Mouse (Mus musculus): Measurements from ENCODE around the gene 1600002K03Rik. TPM values are rescaled to one million over a fixed set of nuclear protein-coding genes. Genes with fewer than 3 reads are reported as not detected.

Gene 1600002K03Rik
- polyA plus RNA-seq, 1 experiment from 2014 or later, result 8.4 TPM

DNA sequence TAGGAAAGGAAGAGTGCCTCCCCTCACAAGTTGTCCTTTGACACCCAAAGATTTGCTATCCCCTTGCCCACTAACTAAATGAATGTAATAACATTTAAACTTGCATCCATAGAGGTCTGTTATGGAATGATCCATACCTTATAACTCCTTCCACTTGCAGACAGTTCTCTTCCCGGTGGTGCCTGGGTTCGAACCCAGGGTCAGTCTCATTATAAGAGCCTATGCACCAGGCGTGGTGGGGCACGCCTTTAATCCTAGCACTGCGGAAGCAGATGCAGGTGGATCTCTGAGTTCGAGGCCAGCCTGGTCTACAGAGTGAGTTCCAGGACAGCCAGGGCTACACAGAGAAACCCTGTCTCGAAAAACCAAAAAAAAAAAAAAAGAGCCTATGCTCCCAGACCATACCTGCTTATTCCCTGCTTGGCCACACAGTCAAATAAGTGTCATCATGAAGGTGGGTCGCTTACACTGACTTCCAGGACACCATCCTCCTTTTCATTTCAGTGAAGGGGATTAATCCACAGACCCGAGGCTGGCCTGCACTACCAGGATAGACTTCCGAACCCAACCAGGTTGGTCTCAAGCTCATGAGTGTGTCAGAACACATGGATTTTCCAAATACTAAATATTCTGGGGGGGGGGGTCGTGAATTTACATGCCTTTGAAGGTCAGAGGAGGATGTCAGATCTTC lies 32.6 kb upstream of the 1600002K03Rik start:
- ATAC-seq (ENCODE audit: low read depth), result no peak
- H3K4me1 ChIP-seq (ENCODE audit: control insufficient read depth, low read depth, low read length), result peaks cover 67% of the 10 kb centered on the region

DNA sequence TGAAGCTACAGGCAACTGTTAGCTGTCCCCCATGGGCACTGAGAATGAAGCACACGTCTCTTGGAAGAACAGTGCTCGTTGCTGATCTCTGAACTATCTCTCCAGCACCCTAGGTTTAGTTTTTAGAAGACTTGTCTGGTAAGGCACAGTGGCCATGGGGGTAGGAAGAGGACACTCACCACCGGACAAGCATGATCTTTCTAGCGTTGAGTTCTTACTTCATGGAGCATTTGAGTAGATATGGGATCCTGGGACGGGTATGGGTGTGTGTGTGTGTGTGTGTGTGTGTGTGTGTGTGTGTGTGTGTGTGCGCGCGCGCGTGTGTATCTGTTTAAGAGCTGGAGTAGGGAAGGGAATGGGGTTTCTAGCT lies 32.1 kb upstream of the 1600002K03Rik start, which contains the start of gene Cbarp:
TSS of gene Cbarp (minus strand) at position 170 of the 370 bp plus-strand sequence.
- peaks cover 16% of the 10 kb centered on the region for H3K36me3 ChIP-seq (ENCODE audit: control insufficient read depth, insufficient read depth)
- WGBS (ENCODE audit: insufficient replicate concordance), result 64% methylated on average over 10 of the region's 10 CpGs
- peak within 1 kb of the TSS; percentile 93 for H3K4me2 ChIP-seq (ENCODE audit: low read depth, low read length)
- H3K4me1 ChIP-seq (ENCODE audit: control insufficient read depth, low read depth, low read length), result peaks cover 72% of the 10 kb centered on the region
- peak within 1 kb of the TSS; percentile 67 for H3K9ac ChIP-seq (ENCODE audit: low read depth, low read length)
- peak within 1 kb of the TSS; percentile 75 for H3K4me3 ChIP-seq (ENCODE audit: low read depth, low read length)
- ATAC-seq (ENCODE audit: low read depth), result no peak
- no peaks in the 10 kb centered on the region for H3K9me3 ChIP-seq (replicated peaks; ENCODE audit: control insufficient read depth, low read length)
- H3K27me3 ChIP-seq (ENCODE audit: control insufficient read depth, insufficient read depth, low read depth, low read length), result peaks cover 48% of the 10 kb centered on the region
- peak within 1 kb of the TSS; percentile 87 for H3K27ac ChIP-seq (ENCODE audit: low read length)

More for the DNA sequence above, 32.6 kb upstream of the 1600002K03Rik start:
- Histone ChIP-seq H3K9ac (ENCODE audit: low read depth, low read length) (no peak overlapping the region), H3K36me3 (ENCODE audit: control insufficient read depth, insufficient read depth) (peaks cover 13% of the 10 kb centered on the region), H3K4me2 (ENCODE audit: low read depth, low read length) (0 out of 2 replicates have a peak overlapping the region, but pooled peaks have one; percentile 93), H3K27ac (ENCODE audit: low read length) (no peak overlapping the region), H3K4me3 (ENCODE audit: low read depth, low read length) (no peak overlapping the region), H3K9me3 (replicated peaks; ENCODE audit: control insufficient read depth, low read length) (no peaks in the 10 kb centered on the region), H3K27me3 (ENCODE audit: control insufficient read depth, insufficient read depth, low read depth, low read length) (peaks cover 52% of the 10 kb centered on the region)
- WGBS (ENCODE audit: insufficient replicate concordance), result 67% methylated on average over 11 of the region's 11 CpGs

DNA sequence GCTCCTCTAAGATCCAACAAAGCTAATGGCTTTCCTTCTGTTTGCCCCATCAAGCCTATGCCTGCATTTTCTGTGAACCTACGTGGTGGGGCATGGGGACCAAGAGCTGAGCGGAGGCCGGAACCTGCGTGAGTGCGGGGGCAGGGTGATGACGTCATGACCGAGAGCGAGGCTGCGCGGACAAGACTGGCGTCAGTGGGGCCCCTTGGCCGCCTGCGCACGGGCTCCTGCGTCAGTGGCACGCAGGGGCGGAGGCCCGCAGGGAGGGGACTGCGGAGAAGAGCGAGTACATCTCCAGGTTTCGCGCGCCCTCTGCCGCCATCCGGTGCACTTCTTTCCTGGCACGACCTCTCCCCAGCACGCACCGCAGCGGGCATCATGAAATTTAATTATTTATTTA lies 31.5 kb upstream of the 1600002K03Rik start:
- Histone ChIP-seq H3K4me3 (ENCODE audit: low read depth, low read length) (peak overlapping the region; percentile 75), H3K4me1 (ENCODE audit: control insufficient read depth, low read depth, low read length) (peaks cover 78% of the 10 kb centered on the region), H3K4me2 (ENCODE audit: low read depth, low read length) (peak overlapping the region; percentile 72), H3K9me3 (replicated peaks; ENCODE audit: control insufficient read depth, low read length) (no peaks in the 10 kb centered on the region), H3K27me3 (ENCODE audit: control insufficient read depth, insufficient read depth, low read depth, low read length) (peaks cover 42% of the 10 kb centered on the region), H3K9ac (ENCODE audit: low read depth, low read length) (peak overlapping the region; percentile 67), H3K36me3 (ENCODE audit: control insufficient read depth, insufficient read depth) (peaks cover 16% of the 10 kb centered on the region), H3K27ac (ENCODE audit: low read length) (peak overlapping the region; percentile 87)
- peak; percentile 75 for ATAC-seq (ENCODE audit: low read depth)
- WGBS (ENCODE audit: insufficient replicate concordance), result 0% methylated on average over 29 of the region's 29 CpGs

DNA sequence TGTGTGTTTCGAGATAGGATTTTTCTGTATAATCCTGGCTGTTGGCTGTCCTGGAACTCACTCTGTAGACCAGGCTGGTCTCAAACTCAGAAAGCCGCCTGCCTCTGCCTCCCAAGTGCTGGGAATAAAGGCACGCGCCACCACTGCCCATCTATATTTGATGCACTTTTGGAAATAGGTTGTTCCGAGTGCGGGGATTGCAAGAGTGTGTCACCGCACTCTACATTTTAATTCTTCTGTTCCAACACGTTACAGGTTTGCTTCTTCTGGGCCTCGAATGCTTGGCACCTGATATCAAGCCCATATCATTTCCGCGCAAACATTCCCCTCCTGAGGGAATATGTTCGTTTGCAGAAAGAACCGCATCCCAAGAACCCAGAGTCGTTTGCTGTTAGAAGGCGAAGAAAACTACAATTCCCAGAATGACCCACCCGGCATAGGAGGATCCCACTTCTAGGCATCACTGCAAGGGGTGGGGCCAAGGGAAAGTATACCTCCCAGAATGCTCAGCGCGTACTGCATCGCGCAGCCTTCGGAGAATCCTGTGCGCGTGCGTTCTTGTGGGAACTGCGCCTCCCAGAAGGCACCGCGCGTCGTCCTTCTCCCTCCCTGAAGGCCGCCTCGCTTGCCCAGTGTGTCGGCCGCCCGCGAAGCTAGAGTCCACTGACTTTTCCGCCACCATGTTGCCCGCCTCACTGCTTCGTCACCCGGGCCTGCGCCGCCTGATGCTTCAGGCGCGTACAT lies 30.8 kb upstream of the 1600002K03Rik start:
- Histone ChIP-seq H3K4me2 (ENCODE audit: low read depth, low read length) (peak overlapping the region; percentile 72), H3K4me3 (ENCODE audit: low read depth, low read length) (peak overlapping the region; percentile 75), H3K36me3 (ENCODE audit: control insufficient read depth, insufficient read depth) (peaks cover 16% of the 10 kb centered on the region), H3K27me3 (ENCODE audit: control insufficient read depth, insufficient read depth, low read depth, low read length) (peaks cover 35% of the 10 kb centered on the region), H3K27ac (ENCODE audit: low read length) (peak overlapping the region; percentile 94), H3K9ac (ENCODE audit: low read depth, low read length) (peak overlapping the region; percentile 88), H3K4me1 (ENCODE audit: control insufficient read depth, low read depth, low read length) (peaks cover 81% of the 10 kb centered on the region), H3K9me3 (replicated peaks; ENCODE audit: control insufficient read depth, low read length) (no peaks in the 10 kb centered on the region)
- WGBS (ENCODE audit: insufficient replicate concordance), result under 1% methylated on average over 43 of the region's 43 CpGs
- ATAC-seq (ENCODE audit: low read depth), result peak; percentile 88

DNA sequence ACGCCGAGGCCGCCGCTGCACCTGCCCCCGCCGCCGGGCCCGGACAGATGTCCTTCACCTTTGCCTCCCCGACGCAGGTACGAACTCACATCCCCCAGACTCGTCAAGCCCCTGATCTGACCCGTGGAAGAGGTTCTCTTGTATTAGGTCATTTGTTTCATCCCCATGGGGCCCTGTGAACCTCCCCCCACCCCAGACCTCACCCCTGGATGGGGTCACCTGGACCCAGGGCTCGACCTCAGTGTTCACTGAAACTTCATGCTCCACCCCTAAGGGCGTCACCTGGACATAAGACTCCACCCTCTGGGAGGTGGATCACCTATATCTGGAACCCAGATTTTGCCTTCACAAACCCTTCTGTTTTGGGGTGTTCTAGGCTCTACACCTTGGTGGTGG lies 30.2 kb upstream of the 1600002K03Rik start:
- WGBS (ENCODE audit: insufficient replicate concordance), result under 1% methylated on average over 15 of the region's 15 CpGs
- no peaks in the 10 kb centered on the region for H3K9me3 ChIP-seq (replicated peaks; ENCODE audit: control insufficient read depth, low read length)
- H3K27me3 ChIP-seq (ENCODE audit: control insufficient read depth, insufficient read depth, low read depth, low read length), result peaks cover 29% of the 10 kb centered on the region
- H3K4me3 ChIP-seq (ENCODE audit: low read depth, low read length), result peak overlapping the region; percentile 75
- peak overlapping the region; percentile 94 for H3K27ac ChIP-seq (ENCODE audit: low read length)
- H3K4me2 ChIP-seq (ENCODE audit: low read depth, low read length), result peak overlapping the region; percentile 72
- peaks cover 16% of the 10 kb centered on the region for H3K36me3 ChIP-seq (ENCODE audit: control insufficient read depth, insufficient read depth)
- H3K4me1 ChIP-seq (ENCODE audit: control insufficient read depth, low read depth, low read length), result peaks cover 81% of the 10 kb centered on the region
- ATAC-seq (ENCODE audit: low read depth), result peak; percentile 32
- H3K9ac ChIP-seq (ENCODE audit: low read depth, low read length), result peak overlapping the region; percentile 88

DNA sequence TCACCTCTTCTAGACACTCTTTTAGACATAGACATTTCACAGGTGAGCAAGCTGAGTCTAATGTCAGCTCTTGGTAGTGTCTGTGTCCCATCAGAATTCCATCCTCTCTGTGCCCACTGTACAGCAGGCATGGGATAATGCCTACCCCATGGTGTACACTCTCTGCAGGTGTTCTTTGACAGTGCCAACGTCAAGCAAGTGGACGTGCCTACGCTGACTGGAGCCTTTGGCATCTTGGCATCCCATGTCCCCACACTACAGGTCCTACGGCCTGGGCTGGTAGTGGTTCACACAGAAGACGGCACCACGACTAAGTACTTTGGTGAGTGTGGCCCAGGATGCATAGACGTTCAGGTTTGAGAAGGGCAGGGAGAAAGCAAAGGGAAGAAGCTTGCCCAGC lies 29.1 kb upstream of the 1600002K03Rik start:
- 85% methylated on average over 7 of the region's 7 CpGs for WGBS (ENCODE audit: insufficient replicate concordance)
- Histone ChIP-seq H3K4me3 (ENCODE audit: low read depth, low read length) (no peak overlapping the region), H3K9ac (ENCODE audit: low read depth, low read length) (no peak overlapping the region), H3K4me1 (ENCODE audit: control insufficient read depth, low read depth, low read length) (peaks cover 79% of the 10 kb centered on the region), H3K27ac (ENCODE audit: low read length) (no peak overlapping the region), H3K36me3 (ENCODE audit: control insufficient read depth, insufficient read depth) (peaks cover 16% of the 10 kb centered on the region), H3K27me3 (ENCODE audit: control insufficient read depth, insufficient read depth, low read depth, low read length) (peaks cover 18% of the 10 kb centered on the region), H3K9me3 (replicated peaks; ENCODE audit: control insufficient read depth, low read length) (no peaks in the 10 kb centered on the region), H3K4me2 (ENCODE audit: low read depth, low read length) (0 out of 2 replicates have a peak overlapping the region, but pooled peaks have one; percentile 72)
- no peak for ATAC-seq (ENCODE audit: low read depth)

DNA sequence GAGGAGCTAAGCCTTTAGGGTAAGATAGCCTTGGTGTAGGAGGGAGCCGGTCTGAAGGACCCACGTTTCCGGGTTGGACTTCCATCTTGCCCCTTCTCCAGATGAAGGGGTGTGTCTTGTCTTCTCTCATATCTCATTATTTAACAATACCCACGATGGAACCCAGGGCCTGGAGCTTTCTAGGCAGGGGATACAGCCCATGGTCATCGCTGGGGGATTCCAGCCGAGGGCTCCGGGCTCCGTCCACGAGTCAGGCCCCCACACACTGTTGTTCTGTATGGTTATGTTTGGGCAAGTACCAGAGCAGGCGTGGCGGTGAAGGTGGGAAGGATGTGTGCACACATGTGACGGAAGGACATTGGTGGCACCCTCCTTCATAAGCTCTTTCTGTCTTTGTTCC lies 28.6 kb upstream of the 1600002K03Rik start:
- peaks cover 13% of the 10 kb centered on the region for H3K27me3 ChIP-seq (ENCODE audit: control insufficient read depth, insufficient read depth, low read depth, low read length)
- no peaks in the 10 kb centered on the region for H3K9me3 ChIP-seq (replicated peaks; ENCODE audit: control insufficient read depth, low read length)
- H3K4me1 ChIP-seq (ENCODE audit: control insufficient read depth, low read depth, low read length), result peaks cover 74% of the 10 kb centered on the region
- peaks cover 16% of the 10 kb centered on the region for H3K36me3 ChIP-seq (ENCODE audit: control insufficient read depth, insufficient read depth)
- ATAC-seq (ENCODE audit: low read depth), result no peak
- no peak overlapping the region for H3K4me3 ChIP-seq (ENCODE audit: low read depth, low read length)
- H3K27ac ChIP-seq (ENCODE audit: low read length), result no peak overlapping the region
- no peak overlapping the region for H3K9ac ChIP-seq (ENCODE audit: low read depth, low read length)
- no peak overlapping the region for H3K4me2 ChIP-seq (ENCODE audit: low read depth, low read length)
- 85% methylated on average over 12 of the region's 12 CpGs for WGBS (ENCODE audit: insufficient replicate concordance)

DNA sequence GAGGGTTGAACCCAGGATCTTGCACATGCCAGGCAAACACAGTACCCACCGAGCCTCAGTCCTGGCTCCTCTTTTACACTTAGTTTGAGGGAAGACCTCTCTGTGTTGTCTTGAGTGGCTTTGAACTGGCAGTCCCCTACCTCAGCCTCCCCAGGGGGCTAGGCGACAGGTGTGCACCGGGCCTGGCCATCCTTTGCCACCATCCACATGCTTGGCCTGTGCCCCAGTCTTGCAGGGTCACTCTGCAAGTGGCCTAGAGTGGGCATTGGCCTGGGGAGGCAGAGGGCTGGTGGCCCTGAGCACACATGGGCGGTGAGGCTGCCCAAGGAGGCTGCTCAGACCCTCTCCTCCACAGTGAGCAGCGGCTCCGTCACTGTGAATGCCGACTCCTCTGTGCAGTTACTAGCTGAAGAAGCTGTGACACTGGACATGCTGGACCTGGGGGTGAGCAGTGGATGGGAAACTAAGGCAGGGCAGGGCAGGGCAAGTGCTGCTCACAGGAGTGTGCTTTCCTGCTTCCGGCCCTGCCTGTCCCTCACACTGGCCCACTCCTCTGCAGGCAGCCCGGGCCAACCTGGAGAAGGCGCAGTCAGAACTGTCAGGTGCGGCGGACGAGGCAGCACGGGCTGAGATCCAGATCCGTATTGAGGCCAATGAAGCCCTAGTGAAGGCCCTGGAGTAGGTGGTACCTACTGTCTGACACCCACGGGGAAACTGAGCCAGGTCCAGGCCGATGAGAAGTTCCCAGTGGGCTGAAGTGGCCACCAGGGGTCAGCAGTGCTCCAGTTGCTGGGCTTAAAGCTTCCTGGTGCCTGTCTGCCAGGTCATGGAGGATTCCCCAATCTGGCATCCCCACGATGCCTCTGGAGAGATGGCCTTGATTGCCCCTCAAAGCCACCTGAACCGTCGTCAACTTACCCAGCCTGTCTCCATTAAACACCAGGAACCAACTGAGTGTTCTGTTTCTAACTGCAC lies 27.6 kb upstream of the 1600002K03Rik start:
- Histone ChIP-seq H3K4me1 (ENCODE audit: control insufficient read depth, low read depth, low read length) (peaks cover 71% of the 10 kb centered on the region), H3K4me2 (ENCODE audit: low read depth, low read length) (0 out of 2 replicates have a peak overlapping the region, but pooled peaks have one; percentile 34), H3K9ac (ENCODE audit: low read depth, low read length) (no peak overlapping the region; the same call in 1 of the 2 replicates), H3K9me3 (replicated peaks; ENCODE audit: control insufficient read depth, low read length) (no peaks in the 10 kb centered on the region), H3K27ac (ENCODE audit: low read length) (peak overlapping the region; percentile 99), H3K36me3 (ENCODE audit: control insufficient read depth, insufficient read depth) (peaks cover 16% of the 10 kb centered on the region), H3K27me3 (ENCODE audit: control insufficient read depth, insufficient read depth, low read depth, low read length) (peaks cover 3% of the 10 kb centered on the region), H3K4me3 (ENCODE audit: low read depth, low read length) (no peak overlapping the region)
- ATAC-seq (ENCODE audit: low read depth), result no peak
- 74% methylated on average over 20 of the region's 20 CpGs for WGBS (ENCODE audit: insufficient replicate concordance)

All from liver, embryonic 16.5 days (tissue).